Mouse (Mus musculus): ENCODE data around the gene Ift57.

Ift57 gene

DNA sequence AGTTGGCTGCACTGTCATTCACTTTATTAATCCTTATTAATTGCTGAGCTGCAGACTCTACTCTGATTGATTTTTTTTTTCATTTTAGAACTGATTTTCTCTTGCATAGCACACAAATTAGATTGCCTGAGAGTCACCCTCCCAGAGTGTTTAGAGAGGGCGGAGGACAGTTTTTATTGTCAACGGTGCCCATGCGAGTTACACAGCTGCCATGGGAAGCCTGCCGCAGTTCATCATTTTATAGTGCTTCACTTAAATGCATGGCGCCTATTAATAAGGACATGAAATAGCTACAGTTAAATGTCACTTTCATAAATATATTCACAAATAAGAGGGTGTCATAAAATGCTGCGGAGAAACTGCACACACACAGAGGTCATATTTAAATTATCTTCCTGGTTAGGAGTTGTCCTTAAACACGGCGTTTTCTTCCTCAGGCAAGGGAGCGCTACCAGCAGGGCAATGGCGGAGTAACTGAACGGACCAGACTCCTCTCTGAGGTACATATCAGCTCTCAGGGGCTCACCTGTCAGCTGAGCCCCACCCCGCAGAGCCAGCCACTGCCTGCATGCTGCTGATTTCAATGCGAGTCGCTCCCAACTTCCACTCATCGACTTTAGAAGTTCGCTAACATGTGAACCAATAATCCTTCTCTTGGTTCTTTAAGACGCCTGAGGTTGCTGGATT, 61.6 kb downstream of the Ift57 start:
- no peak for DNase-seq

DNA sequence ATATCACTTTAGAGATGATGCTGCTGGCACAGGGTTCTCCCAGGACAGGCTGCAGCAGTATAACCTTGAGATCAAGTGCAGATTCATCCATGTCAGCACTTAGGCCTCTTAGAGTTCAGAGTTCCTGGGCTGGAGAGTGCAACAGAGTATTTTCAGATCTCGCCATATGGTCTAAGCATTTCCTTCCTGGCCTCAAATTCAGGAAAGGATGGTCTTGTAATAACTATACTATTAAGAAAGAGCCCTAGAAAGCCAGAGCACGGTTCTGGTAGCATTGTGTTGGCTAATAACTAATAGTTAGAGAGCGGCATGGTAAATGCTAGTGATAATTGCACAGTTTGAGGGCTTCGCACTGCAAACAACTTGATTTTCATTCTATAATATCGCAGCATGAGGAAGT, 62.9 kb downstream of the Ift57 start:
- no peak for DNase-seq

DNA sequence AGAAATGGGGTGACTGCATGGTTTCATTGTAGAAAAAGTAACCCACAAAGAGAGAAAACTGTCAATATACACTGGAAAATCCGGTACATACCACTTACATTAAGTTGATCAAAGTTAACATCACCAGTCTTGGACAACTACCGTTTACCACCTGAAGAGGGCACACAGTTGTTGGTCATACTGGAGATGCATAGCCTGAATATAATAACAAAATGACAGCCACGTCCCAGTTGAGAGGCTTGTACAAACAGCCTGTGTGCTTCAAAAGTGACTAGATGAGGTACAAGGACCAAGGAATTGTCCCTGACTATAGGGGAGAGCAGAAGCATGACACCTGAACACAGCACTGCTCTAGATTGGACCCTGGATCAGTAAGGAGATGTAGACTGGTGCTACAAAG, 67.3 kb downstream of the Ift57 start:
- DNase-seq: no peak

DNA sequence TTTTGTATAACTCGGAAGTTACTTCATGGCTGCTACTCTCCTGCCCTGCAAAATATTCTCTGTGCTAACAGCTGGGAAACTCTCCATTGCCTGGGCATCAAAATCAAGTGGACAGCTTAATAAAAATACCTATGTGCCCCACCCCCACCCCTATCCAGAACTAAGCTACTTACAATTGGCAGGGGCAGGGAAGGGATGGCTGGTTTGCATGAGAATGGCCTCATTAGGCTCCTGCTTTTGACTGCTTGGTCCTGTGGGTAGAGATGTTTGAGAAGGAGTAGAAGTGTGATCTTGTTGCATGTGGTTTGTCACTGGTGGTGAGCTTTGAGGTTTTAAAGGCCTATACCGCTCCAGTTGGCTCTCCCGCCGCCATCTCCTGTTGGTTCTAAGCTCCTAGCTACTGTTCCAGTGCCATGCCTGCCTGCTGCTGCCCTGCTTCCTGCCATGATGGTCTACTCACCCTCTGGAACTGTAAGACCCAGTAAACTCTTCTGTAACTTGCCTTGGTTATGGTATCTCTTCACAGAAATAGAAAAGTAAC, 69.5 kb downstream of the Ift57 start:
- no peak for DNase-seq

DNA sequence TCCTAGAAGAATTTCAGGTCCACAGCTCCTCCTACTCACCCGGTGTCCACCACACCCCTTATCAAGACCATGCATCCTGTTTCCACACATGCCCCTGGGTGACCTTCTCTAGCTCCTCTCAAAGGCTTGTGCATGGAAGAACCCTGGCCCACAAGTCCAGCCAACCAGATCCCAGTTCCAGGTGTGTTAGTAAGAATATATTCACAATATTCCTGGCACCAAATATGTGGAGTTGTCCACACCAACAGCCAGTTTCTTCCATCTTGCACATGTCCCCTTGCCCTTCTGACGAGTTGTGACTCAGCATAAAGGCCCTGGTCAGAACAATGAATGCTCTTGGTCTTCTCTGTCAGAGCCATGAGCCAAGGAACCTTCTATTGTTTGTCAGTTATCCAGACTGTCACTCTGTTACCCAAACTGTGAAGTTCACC, 70.8 kb downstream of the Ift57 start:
- no peak for DNase-seq

DNA sequence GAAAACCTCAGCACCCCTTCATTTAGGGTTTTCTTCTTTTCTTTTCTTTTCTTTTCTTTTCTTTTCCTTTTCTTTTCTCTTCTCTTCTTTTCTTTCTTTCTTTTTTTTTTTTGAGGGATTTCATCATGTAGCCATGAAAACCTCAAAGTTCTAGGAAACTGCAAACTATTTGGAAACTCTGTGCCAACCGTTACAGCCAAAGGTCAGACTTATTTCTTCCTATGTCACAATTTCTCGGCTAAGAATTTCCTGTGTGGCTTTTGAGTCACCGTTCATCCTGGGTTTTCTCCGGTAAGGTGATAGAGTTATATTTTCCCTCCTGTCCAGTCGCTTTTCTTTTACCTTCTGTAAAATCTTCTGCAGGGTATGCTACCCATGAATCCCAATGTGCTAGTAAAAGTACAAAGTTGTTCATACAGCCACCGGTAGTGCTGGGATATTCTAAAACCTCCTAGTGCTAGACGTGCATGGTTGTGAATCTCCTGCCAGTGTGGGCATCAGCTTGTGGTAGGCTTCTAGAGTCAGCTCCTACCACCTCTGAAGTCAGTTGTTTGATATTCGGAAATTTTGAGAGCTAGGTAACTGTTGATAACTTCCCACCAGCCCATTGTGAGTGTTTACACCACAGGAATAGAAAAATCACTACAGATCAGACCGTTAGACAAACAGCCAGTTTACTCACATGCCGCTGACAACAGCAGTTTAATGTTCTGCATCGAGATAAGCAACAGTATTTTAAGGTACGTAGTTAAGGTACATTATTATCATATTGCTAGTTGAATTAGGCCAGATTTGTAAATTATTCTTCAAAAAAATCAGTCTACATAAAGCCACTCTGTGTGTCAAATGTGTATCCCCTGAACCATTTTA, 71.5 kb downstream of the Ift57 start:
- DNase-seq: no peak

DNA sequence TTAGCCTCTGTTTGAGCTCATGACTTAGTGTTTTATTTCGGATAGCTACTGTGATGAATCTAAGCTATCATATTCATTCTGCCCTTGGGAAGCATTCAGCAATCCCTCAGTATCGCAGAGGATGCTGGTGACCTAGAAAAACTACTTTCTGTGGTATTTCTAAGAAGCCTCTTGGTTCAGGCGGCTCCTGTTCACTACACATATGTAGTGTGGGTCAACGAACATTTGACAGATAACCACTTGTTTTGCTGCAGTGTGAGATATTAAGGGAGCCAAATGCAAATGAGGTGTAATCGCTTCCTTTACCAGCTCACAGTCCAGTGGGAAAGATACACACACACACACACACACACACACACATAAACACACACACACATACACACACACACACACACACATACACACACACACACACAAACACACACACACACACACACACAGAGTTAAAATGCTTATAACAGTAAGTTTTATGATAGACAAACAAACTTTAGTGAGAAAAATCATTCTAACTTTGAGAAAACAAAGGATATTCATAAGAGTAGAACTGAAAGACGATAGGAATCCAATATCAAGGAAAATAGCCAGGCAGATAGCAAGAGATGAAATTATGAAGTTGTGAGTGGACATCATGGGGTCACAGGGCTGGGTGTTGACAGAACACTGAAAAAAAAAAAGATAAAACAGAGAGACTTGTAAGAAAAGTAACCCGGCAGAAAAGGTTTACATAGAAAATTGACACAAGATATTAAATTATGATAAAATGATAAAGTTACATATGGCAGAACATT, 72.8 kb downstream of the Ift57 start:
- DNase-seq: no peak

DNA sequence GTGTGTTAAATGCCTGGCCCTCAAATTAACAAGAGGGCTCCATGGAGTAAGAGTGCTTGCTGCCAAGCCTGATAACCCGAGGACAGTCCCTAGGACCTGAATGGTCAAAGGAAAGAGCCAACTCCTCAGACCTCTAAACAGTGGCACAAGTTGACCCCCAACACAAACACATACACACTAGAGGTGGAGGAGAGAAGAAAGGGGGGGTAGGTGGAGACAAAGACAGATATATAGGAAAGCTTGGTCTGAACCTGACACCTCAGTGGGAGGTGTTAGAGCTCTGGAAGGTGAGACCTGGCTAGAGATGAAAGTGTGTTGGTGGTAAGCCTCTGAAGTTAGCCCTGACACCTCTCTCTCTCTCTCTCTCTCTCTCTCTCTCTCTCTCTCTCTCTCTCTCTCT, 73.5 kb downstream of the Ift57 start:
- DNase-seq: no peak

DNA sequence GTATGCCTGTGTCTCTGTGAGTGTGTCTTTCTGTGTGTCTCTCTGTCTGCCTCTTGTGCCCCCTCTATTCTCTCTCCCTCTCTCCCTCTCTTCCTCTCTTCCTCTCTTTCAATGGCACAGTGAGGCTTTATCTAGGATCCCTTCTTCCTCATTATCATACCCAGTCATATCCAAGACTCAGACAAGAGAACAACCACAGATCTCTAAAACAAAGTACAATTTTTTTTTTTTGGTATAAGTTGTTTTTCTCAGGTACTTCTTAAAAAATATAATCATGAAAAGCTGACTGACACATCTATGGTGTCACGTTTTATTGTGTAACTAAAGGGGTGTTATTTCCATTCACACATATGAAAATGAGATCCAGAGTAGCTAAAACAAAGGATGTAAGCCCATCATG, 74.0 kb downstream of the Ift57 start:
- DNase-seq: no peak

DNA sequence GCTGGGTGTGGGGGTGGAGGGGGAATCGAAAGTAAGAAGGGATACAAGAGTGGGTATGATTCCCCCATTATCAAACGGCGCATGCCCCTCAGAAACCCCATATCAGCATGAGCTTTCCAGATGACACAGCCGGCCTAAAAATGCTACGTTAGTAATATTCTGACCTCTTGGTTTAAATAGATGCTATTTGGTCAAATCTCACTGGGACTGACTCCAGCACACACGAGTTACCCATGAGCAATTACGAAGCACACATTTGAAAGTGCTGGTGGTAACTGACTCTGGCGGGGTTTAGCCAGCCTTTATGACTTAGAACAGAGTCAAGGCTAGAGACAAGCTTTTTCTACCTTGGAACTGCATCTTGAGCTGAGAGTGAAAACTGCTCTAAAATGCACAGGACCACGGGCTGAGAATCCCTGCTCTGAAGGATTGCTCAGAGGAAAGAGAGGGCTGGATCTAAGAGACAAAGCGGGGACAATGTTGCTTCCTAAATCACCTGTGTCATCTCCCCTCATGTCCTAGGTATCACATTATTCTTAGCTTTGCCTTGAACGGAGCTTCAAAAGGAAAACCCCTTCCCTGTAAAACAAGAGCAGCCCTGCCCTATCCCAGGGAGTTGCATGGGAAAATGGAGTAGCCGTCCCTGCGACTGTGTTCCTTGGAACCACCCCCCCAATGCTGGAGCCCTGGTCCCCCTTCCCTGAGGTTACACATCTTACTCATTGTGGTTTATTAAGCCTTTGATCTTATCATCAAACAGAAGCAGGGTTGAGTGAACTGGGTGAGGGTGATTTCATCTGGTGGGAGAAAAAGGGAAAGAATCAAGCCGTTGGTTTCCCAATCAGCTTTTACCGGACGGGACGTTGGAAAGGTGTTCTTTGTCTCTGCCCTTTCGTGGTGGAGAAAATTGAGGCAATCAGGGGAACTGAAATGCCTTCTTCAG, 75.3 kb downstream of the Ift57 start:
- DNase-seq: no peak

DNA sequence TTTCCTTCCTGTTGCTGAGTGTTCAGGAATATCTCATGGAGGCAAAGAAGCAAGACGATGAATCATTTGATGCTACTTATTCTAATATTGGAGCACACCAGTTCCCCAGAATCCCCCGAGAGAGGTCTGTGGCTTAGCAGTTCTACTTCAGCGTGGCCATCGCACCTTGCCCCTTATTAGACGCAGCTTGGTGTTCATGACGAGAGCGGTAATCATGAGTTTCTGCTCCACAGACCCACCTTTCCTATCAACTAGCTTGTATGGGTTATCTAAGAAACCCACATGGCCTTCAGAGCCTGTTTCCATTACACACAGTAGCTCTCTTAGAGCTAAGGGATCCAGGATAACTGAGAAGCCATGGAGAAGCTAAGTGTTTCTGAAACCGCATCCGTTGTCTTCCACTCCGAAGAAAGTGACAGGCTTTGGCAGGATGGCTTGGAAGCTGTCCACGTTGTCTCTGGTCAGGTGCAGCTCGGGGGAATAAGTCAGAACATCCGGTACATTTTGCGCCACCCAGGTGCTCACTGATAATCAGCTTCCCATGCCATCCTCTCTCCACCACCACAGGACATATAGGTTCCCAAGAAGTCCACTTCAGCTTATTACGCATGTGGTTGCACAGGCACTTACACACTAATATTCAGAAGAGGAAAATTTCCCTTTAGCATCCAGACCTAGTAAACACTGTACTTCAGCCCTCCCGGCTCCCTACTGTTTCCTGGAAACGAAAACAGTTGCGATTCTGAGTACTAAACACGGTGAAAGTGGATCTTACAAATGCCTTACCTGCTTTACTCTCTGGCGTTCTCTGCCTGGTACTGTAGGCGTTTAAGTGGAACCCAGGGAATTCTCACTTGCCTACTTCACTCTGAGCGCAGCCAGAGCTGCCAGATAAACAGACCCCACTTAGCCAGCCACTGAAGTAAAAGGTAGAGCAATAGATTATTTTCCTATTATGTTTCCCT, 76.3 kb downstream of the Ift57 start:
- DNase-seq: no peak

DNA sequence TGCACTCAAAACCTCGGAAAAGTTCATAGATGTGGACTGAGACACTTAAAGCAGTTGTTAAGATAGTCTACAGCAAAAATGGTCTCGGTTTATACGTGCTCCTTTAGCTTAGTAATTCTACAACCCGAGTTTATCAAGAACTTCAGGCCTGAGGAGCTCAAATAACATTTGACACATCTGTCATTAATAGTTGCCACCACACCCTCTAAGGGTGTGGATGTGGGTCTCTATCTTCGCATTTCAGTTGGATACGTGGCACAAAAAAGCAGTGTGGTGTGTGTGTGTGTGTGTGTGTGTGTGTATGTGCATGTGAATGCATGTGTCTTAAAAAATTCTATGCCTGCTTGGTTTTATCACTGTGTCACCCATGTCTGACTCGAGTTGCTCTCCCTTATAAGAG, 77.9 kb downstream of the Ift57 start:
- no peak for DNase-seq

DNA sequence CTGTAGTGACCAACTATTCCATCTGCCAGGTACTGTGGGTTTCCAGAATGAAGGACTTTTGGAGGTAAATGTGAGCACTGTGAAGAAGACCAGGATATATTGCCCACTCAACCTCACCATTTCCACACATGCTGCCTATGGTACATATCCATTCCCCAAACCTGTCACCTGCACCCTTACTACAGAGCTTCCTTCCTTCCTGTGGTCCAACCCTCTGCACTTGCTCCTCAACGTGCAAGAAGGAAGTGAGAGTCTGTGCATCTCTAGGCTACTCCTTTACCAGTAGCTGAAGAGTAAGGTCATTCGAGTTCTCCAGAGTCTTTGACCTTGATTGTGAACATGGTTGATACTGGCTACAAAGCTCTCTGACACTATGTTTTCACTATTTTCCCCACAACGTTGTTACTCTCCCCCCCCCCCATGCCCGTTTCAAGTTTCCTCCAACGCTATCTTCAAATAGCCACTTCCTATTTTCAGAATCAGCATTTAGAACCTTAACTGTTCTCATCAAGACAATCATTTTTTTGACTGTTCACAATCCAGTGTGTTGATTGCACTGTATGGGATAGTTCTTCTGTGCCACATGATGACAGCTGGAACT, 82.6 kb downstream of the Ift57 start:
- no peak for DNase-seq

DNA sequence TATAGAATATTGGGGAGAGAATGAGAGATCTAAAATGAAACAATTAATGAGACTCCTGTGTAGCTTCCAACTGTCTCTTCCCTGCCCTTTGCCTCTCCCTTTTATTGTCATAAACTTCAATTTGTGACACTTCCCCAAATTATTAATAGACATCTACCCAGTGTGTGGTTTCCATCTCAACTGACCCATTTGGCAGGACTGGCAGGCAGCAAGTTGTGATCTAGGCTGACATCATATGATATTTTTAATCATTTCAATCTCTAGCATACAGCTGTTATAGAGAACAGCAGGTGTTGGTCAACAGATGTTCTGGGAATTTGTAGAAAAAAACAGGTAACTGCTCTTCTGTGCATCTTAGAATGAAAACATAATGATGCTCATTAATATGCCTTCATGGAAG, 84.3 kb downstream of the Ift57 start:
- no peak for DNase-seq

DNA sequence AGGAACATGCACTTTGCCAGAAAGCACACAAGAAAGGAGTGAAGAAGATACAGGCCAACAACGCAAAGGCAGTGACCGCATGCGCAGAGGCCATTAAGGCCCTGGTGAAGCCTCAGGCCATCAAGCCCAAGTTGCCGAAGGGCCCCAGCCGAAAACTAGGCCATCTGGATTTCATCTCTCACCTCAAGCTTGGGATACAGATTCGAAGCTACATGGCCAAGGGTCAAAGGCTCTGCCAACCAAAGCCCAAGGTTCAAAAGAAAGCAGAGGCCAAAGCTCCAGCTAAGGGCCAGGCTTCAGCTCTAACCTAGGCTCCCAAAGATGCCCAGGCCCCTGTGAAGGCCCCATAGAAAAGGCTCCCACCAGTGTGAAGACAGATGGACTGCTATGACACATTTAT, 87.1 kb downstream of the Ift57 start:
- no peak for DNase-seq

DNA sequence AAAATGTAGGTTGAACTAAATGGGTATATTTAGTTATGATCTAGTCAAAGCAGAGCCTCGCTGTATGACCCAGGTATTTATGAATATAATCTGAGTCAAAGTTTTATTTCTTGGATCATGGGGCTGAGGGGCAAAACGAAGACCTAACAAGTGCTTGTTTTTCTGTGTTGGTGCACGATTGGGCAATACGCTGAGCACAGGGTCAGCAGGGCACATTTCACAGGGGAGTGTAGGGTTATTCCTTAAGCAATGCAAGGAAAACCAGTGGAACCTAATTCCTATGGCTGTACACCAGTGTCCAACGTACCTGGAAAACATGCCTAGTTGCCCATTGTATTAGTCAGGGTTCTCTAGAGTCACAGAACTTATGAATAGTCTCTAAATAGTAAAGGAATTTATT, 88.7 kb downstream of the Ift57 start:
- no peak for DNase-seq

DNA sequence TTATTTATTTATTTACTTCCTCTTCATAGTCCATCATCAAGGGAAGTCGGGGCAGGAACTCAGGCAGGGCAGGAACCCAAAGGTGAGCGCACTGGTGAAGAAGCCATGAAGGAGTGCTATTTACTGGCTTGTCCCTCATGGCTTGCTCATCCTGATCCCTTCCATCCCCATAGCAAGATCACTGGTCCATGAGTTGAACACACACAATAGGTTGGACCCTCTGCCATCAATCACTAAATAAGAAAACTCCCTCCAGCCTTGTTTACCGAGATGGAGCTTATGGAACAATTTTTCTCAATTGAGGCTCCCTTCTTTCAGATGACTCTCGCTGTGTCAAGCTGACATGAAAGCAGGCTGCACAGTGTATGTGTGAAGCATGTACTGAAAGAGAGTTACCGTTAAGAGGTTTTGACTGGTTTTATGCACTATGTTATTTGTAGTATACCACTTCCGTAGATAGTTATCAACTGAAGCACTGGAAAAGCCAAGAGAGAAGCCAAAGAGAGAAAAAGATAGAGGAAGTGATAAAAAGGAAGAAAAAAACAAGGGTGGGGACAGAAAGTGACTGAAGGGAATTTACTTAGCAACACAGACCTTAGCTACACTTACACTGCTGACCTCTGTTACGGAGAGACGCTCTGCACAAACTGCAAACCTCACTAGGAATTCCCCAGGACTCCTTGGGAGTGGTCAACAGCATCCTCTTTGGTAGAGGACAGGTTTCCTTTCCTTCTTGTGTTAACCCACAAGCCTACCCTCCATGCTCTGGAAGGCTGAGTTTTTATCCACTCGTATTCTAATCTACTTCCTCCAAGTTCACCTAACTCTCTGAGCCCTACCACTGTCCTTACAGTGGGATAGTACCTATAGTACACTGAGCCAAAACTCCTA, 91.8 kb downstream of the Ift57 start:
- no peak for DNase-seq

DNA sequence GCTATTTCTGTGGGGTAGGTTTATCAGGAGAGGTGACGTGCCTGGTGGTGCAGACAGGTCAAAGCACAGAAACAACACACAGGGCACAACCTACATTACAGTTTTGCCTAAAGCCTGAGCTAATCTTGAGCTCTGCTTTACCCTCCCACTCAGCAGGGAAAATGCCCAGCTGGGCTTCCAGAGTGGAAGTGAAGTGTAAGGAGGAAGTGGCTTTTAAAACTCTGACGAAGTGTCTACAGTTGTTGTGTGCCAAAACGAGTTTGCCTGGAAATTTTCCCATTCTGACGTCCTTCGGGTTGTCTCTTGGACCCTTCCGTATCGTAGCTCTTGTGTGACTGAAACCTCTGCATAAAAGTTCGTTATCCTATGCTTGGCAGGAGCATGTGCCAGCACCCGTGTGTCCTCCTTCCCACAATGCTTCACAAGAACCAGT, 93.4 kb downstream of the Ift57 start:
- no peak for DNase-seq

DNA sequence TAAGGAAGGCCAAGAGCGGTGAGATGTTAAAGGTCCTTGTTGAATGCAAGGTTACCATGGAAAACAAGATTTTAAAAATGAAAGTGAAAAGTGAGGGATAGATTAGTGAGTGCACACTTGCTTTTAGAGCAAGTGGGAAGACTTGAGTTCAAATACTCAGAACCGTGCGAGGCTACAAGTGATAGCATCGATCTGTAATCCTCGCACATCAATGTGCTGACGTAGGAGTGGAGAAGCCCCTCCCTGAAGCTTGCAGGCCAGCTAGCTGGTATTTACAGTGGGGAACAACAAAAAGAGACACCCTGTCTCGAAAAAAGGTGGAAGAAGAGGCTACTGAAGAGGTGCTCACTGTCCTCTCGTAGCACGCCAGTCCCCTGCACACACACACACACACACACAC, 94.6 kb downstream of the Ift57 start:
- no peak for DNase-seq

All from right cerebral cortex, postnatal 4 days (tissue).